Mouse (Mus musculus) ES-Bruce4 (cell line): ENCODE data around the gene Ube2l6.

Experiments used
- CTCF ChIP-seq: IDR thresholded peaks from one replicate; pipeline ENCODE4 v1.8.1; 2011; ENCODE audit warnings: low read depth, low read length
- EP300 ChIP-seq: IDR thresholded peaks from 2 replicates; pipeline ENCODE4 v1.6.1; 2011; ENCODE audit warnings: low read depth, low read length; ENCODE audit not compliant: insufficient read depth
- POLR2A ChIP-seq: IDR thresholded peaks from one replicate; pipeline ENCODE4 v1.8.1; 2011; ENCODE audit warnings: low read length; ENCODE audit not compliant: insufficient read depth

DNA sequence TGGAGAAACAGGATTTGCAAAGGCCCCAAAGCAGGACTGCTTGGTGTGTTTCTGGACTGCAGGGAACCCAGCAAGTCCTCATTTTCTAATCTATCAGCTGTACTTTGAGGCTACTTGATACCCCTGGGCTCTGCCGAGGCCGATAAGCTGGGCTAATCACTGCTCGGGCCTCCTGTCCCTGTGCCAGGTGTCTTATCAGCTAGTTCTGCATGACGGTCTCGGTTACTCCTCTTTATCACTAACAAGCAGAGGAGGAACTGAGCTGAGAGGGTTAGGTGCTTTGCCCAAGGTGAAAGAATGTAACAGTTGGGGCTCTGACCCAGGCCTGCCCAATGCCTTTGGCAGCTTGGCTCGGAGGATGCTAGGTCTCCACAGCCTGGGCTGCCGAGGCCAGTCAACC is 13.3 kb downstream of the Ube2l6 start:
- TF ChIP-seq POLR2A (no peak), CTCF (no peak), EP300 (no peak)
